Mouse (Mus musculus) heart, postnatal 0 days (tissue): ENCODE measurements at regions not wholly inside any gene's neighbourhood (a gene's known extent, or its start where the extent isn't known, plus 50 kb on each side); places are given as distances from the start of the nearest gene placed in this dataset.

Experiments
- CTCF ChIP-seq: IDR thresholded peaks from 2 replicates; pipeline ENCODE4 v1.5.1; 2016; ENCODE audit warnings: antibody characterized with exemption, control low read depth, low read depth
- EP300 ChIP-seq: IDR thresholded peaks from 2 replicates; pipeline ENCODE4 v1.6.1; 2016; ENCODE audit warnings: antibody characterized with exemption, low read depth

- no peak for TF ChIP-seq CTCF
- TF ChIP-seq EP300 = no peak
Observed at GRCm38 (mm10) chr12:113401578-113402113, 87.7 kb upstream of the Adam6b start.
